Mouse (Mus musculus): ENCODE measurements at regions not wholly inside any gene's neighbourhood (a gene's known extent, or its start where the extent isn't known, plus 50 kb on each side); places are given as distances from the start of the nearest gene placed in this dataset.

- TF ChIP-seq POLR2A (IDR thresholded peaks at IDR 0.05; ENCODE audit: borderline replicate concordance, control insufficient read depth, low read depth, low read length): no peak
- no peak for TF ChIP-seq CTCF (IDR thresholded peaks at IDR 0.05; ENCODE audit: control insufficient read depth, insufficient read depth, low read length)
These were observed 383.8 kb upstream of the Slc30a5 start for GRCm38 (mm10) chr13:101216897-101217480.
